Mouse (Mus musculus): ENCODE data around the gene Kcnq2. TPM values are rescaled to one million over a fixed set of nuclear protein-coding genes. Genes with fewer than 3 reads are reported as not detected.

Gene Kcnq2
- polyA plus RNA-seq, 1 experiment from 2014 or later, result 1.5 TPM

GRCm38 (mm10) chr2:181130245-181130644, 4.9 kb downstream of the Kcnq2 start:
- Histone ChIP-seq H3K27me3 (ENCODE audit: control insufficient read depth, insufficient read depth, low read length) (peaks cover 17% of the 10 kb centered on the region), H3K4me3 (ENCODE audit: low read depth, low read length) (no peak overlapping the region), H3K36me3 (replicated peaks; ENCODE audit: control insufficient read depth, insufficient read depth, low read depth, low read length) (no peaks in the 10 kb centered on the region), H3K4me1 (ENCODE audit: control insufficient read depth, insufficient read depth, low read length) (no peaks in the 10 kb centered on the region), H3K9me3 (replicated peaks; ENCODE audit: control insufficient read depth, low read length) (no peaks in the 10 kb centered on the region), H3K4me2 (ENCODE audit: low read depth, low read length) (no peak overlapping the region), H3K9ac (replicated peaks; ENCODE audit: low read length) (no peak overlapping the region), H3K27ac (replicated peaks; ENCODE audit: low read depth, low read length) (no peak overlapping the region)
- 71% methylated on average over 4 of the region's 4 CpGs for WGBS
- no peak for ATAC-seq (replicated peaks; ENCODE audit: insufficient number of reproducible peaks, low FRiP score, low TSS enrichment, low read depth)
- no peak for DNase-seq (ENCODE audit: low spot score)

- Histone ChIP-seq H3K4me2 (ENCODE audit: low read depth, low read length) (no peak overlapping the region), H3K27ac (replicated peaks; ENCODE audit: low read depth, low read length) (no peak overlapping the region), H3K9ac (replicated peaks; ENCODE audit: low read length) (no peak overlapping the region), H3K9me3 (replicated peaks; ENCODE audit: control insufficient read depth, low read length) (no peaks in the 10 kb centered on the region), H3K27me3 (ENCODE audit: control insufficient read depth, insufficient read depth, low read length) (peaks cover 4% of the 10 kb centered on the region; the same call in 1 of the 2 replicates), H3K36me3 (replicated peaks; ENCODE audit: control insufficient read depth, insufficient read depth, low read depth, low read length) (no peaks in the 10 kb centered on the region), H3K4me1 (ENCODE audit: control insufficient read depth, insufficient read depth, low read length) (no peaks in the 10 kb centered on the region), H3K4me3 (ENCODE audit: low read depth, low read length) (no peak overlapping the region)
- DNase-seq (ENCODE audit: low spot score), result no peak
- no peak for ATAC-seq (replicated peaks; ENCODE audit: insufficient number of reproducible peaks, low FRiP score, low TSS enrichment, low read depth)
- 79% methylated on average over 4 of the region's 4 CpGs for WGBS
Observed at GRCm38 (mm10) chr2:181128963-181129362, 6.1 kb downstream of the Kcnq2 start.

- Histone ChIP-seq H3K9ac (replicated peaks; ENCODE audit: low read length) (no peak overlapping the region), H3K9me3 (replicated peaks; ENCODE audit: control insufficient read depth, low read length) (no peaks in the 10 kb centered on the region), H3K27me3 (ENCODE audit: control insufficient read depth, insufficient read depth, low read length) (no peaks in the 10 kb centered on the region), H3K36me3 (replicated peaks; ENCODE audit: control insufficient read depth, insufficient read depth, low read depth, low read length) (no peaks in the 10 kb centered on the region), H3K4me3 (ENCODE audit: low read depth, low read length) (no peak overlapping the region), H3K27ac (replicated peaks; ENCODE audit: low read depth, low read length) (no peak overlapping the region), H3K4me2 (ENCODE audit: low read depth, low read length) (no peak overlapping the region), H3K4me1 (ENCODE audit: control insufficient read depth, insufficient read depth, low read length) (no peaks in the 10 kb centered on the region)
- ATAC-seq (replicated peaks; ENCODE audit: insufficient number of reproducible peaks, low FRiP score, low TSS enrichment, low read depth) (no peak), DNase-seq (ENCODE audit: low spot score) (no peak)
- 50% methylated on average over 3 of the region's 3 CpGs for WGBS
Observed at GRCm38 (mm10) chr2:181127786-181128185, 7.3 kb downstream of the Kcnq2 start.

GRCm38 (mm10) chr2:181125726-181126455, 9.2 kb downstream of the Kcnq2 start:
- Histone ChIP-seq H3K36me3 (replicated peaks; ENCODE audit: control insufficient read depth, insufficient read depth, low read depth, low read length) (no peaks in the 10 kb centered on the region), H3K4me1 (ENCODE audit: control insufficient read depth, insufficient read depth, low read length) (no peaks in the 10 kb centered on the region), H3K9ac (replicated peaks; ENCODE audit: low read length) (no peak overlapping the region), H3K27ac (replicated peaks; ENCODE audit: low read depth, low read length) (no peak overlapping the region), H3K4me3 (ENCODE audit: low read depth, low read length) (no peak overlapping the region), H3K9me3 (replicated peaks; ENCODE audit: control insufficient read depth, low read length) (no peaks in the 10 kb centered on the region), H3K27me3 (ENCODE audit: control insufficient read depth, insufficient read depth, low read length) (no peaks in the 10 kb centered on the region), H3K4me2 (ENCODE audit: low read depth, low read length) (no peak overlapping the region)
- DNase-seq (ENCODE audit: low spot score) (peak; percentile 55), ATAC-seq (replicated peaks; ENCODE audit: insufficient number of reproducible peaks, low FRiP score, low TSS enrichment, low read depth) (no peak)
- WGBS, result 47% methylated on average over 7 of the region's 7 CpGs

- no peaks in the 10 kb centered on the region for H3K4me1 ChIP-seq (ENCODE audit: control insufficient read depth, insufficient read depth, low read length)
- H3K27ac ChIP-seq (replicated peaks; ENCODE audit: low read depth, low read length), result no peak overlapping the region
- no peaks in the 10 kb centered on the region for H3K36me3 ChIP-seq (replicated peaks; ENCODE audit: control insufficient read depth, insufficient read depth, low read depth, low read length)
- no peak overlapping the region for H3K4me3 ChIP-seq (ENCODE audit: low read depth, low read length)
- no peak overlapping the region for H3K4me2 ChIP-seq (ENCODE audit: low read depth, low read length)
- DNase-seq (ENCODE audit: low spot score), result no peak
- ATAC-seq (replicated peaks; ENCODE audit: insufficient number of reproducible peaks, low FRiP score, low TSS enrichment, low read depth), result no peak
- H3K9ac ChIP-seq (replicated peaks; ENCODE audit: low read length), result no peak overlapping the region
- no peaks in the 10 kb centered on the region for H3K9me3 ChIP-seq (replicated peaks; ENCODE audit: control insufficient read depth, low read length)
- H3K27me3 ChIP-seq (ENCODE audit: control insufficient read depth, insufficient read depth, low read length), result no peaks in the 10 kb centered on the region
Observed at GRCm38 (mm10) chr2:181122642-181123041, 12.5 kb downstream of the Kcnq2 start.

- WGBS, result 77% methylated on average over 4 of the region's 4 CpGs
- Histone ChIP-seq H3K36me3 (replicated peaks; ENCODE audit: control insufficient read depth, insufficient read depth, low read depth, low read length) (no peaks in the 10 kb centered on the region), H3K4me2 (ENCODE audit: low read depth, low read length) (no peak overlapping the region), H3K9me3 (replicated peaks; ENCODE audit: control insufficient read depth, low read length) (no peaks in the 10 kb centered on the region), H3K4me3 (ENCODE audit: low read depth, low read length) (no peak overlapping the region), H3K9ac (replicated peaks; ENCODE audit: low read length) (no peak overlapping the region), H3K27me3 (ENCODE audit: control insufficient read depth, insufficient read depth, low read length) (no peaks in the 10 kb centered on the region), H3K27ac (replicated peaks; ENCODE audit: low read depth, low read length) (no peak overlapping the region), H3K4me1 (ENCODE audit: control insufficient read depth, insufficient read depth, low read length) (no peaks in the 10 kb centered on the region)
- no peak for ATAC-seq (replicated peaks; ENCODE audit: insufficient number of reproducible peaks, low FRiP score, low TSS enrichment, low read depth)
- DNase-seq (ENCODE audit: low spot score), result no peak
Observed at GRCm38 (mm10) chr2:181120922-181121449, 14.1 kb downstream of the Kcnq2 start.

- no peak for DNase-seq (ENCODE audit: low spot score)
- no peaks in the 10 kb centered on the region for H3K4me1 ChIP-seq (ENCODE audit: control insufficient read depth, insufficient read depth, low read length)
- H3K9me3 ChIP-seq (replicated peaks; ENCODE audit: control insufficient read depth, low read length), result no peaks in the 10 kb centered on the region
- 27% methylated on average over 10 of the region's 10 CpGs for WGBS
- H3K9ac ChIP-seq (replicated peaks; ENCODE audit: low read length), result no peak overlapping the region
- no peak overlapping the region for H3K27ac ChIP-seq (replicated peaks; ENCODE audit: low read depth, low read length)
- H3K36me3 ChIP-seq (replicated peaks; ENCODE audit: control insufficient read depth, insufficient read depth, low read depth, low read length), result no peaks in the 10 kb centered on the region
- H3K4me2 ChIP-seq (ENCODE audit: low read depth, low read length), result no peak overlapping the region
- no peaks in the 10 kb centered on the region for H3K27me3 ChIP-seq (ENCODE audit: control insufficient read depth, insufficient read depth, low read length)
- no peak overlapping the region for H3K4me3 ChIP-seq (ENCODE audit: low read depth, low read length)
- ATAC-seq (replicated peaks; ENCODE audit: insufficient number of reproducible peaks, low FRiP score, low TSS enrichment, low read depth), result no peak
Observed at GRCm38 (mm10) chr2:181119952-181120351, 15.1 kb downstream of the Kcnq2 start.

GRCm38 (mm10) chr2:181116436-181116835, 18.7 kb downstream of the Kcnq2 start:
- no peak overlapping the region for H3K4me3 ChIP-seq (ENCODE audit: low read depth, low read length)
- H3K27ac ChIP-seq (replicated peaks; ENCODE audit: low read depth, low read length), result no peak overlapping the region
- no peak overlapping the region for H3K4me2 ChIP-seq (ENCODE audit: low read depth, low read length)
- H3K9me3 ChIP-seq (replicated peaks; ENCODE audit: control insufficient read depth, low read length), result no peaks in the 10 kb centered on the region
- H3K36me3 ChIP-seq (replicated peaks; ENCODE audit: control insufficient read depth, insufficient read depth, low read depth, low read length), result no peaks in the 10 kb centered on the region
- no peaks in the 10 kb centered on the region for H3K4me1 ChIP-seq (ENCODE audit: control insufficient read depth, insufficient read depth, low read length)
- no peaks in the 10 kb centered on the region for H3K27me3 ChIP-seq (ENCODE audit: control insufficient read depth, insufficient read depth, low read length)
- no peak overlapping the region for H3K9ac ChIP-seq (replicated peaks; ENCODE audit: low read length)
- 91% methylated on average over 5 of the region's 5 CpGs for WGBS
- no peak for DNase-seq (ENCODE audit: low spot score)
- no peak for ATAC-seq (replicated peaks; ENCODE audit: insufficient number of reproducible peaks, low FRiP score, low TSS enrichment, low read depth)

Data from embryonic facial prominence, embryonic 11.5 days (tissue).